Mouse (Mus musculus): Measurements from ENCODE around the gene Tbc1d4.

Gene Tbc1d4

DNA sequence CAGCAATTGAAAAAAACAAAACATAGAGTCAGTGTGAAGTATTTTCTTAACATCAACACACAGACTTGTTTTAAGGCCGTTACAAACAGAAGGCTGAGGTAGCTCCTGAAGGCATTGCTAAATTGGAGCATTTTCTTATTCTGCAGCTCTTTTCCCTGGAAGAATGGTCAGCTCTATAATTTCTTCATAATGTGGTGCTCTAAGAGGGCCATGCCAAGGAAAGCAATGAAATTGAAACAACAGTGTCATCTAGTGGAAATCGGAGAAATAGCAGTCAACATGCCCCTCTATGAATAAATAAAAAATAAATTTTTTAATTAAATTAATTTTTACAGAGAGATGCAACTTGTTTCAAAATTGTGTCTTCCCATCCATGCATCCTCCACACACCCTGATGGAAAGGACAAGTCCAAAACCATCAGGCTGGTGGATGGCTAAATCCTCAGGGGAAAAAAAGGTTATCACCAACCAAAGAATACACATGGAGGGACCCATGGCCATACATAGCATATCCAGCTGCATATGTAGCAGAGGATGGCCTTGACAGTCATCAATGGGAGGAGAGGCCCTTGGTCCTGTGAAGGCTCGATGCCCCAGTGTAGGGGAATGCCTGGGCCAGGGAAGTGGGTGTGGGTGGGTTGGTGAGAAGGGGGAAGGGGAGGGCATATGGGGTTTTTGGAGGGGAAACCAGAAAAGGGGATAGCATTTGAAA, 180.0 kb downstream of the Tbc1d4 start:
- DNase-seq (ENCODE audit: low spot score): no peak

DNA sequence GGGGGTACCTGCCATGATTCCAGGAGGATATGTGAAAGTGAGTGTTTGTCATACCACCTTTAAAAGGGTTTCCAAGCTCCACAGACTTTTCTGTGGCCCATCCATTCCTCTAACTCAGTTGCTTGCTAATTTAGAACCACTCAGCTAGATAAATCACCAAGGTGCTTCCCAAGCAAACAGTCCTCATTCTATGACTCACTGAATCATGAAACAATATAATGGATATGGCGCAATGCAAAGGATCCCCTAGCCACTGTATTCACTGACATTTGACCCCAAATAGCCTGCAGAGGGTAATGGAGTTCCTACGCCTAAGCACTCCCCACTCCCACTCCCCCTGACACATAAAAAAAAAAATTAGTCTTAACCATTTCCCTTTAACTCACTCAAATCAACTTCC, 191.3 kb downstream of the Tbc1d4 start:
- DNase-seq (ENCODE audit: low spot score): no peak

Data from ovary, postnatal 10 days (tissue).